Mouse (Mus musculus): ENCODE data around the gene Sfswap. TPM values are rescaled to one million over a fixed set of nuclear protein-coding genes. Genes with fewer than 3 reads are reported as not detected.

The Sfswap gene
- polyA plus RNA-seq (2014; fragmentation: Illumina TruSeq; extraction: RNeasy Lipid Tissue Mini Kit (QIAGEN cat#74804); ENCODE audit: low read depth, low replicate concordance) = 27.9 TPM

DNA sequence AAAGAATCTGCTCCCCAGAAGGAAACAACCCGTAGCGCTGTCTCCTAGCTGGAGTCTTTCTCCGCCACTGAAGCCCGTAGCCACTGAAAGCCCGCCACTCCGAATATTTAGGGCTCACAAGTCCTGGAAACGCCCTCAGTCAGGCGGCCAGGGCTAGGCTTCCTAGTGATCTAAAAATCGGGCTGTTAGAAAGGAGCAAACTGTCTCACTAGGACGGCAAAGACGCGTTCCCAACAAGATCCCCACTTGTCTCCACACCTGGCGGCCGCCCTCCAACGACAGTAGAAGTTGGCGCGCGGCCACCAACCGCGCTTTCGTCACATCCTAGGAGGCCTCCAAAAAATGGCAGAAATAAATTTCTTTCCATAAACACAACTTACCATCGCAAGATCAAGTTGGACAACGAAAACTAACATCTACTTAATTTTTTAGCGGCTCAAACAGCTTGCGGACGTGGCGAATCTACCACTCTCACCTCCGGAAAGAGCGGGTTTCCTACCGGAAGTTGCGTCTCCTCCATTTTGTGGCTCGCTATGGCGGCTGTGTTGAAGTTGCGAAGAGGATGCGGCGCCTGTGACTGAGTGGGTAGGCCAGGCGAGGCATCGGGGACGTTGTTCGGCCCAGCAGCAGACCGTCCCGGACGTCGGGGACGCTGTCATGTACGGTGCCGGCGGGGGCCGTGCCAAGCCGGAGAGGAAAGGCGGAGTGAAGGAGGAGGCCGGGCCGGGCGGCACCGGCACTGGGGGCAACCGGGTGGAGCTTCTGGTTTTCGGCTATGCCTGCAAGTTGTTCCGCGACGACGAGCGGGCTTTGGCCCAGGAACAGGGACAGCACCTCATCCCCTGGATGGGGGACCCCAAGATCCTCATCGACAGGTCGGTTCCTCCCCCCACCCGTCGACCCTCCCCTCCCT lies at the start of gene Sfswap:
Sfswap (plus strand) TSS at position 500 of the 913 bp plus-strand sequence.

DNA sequence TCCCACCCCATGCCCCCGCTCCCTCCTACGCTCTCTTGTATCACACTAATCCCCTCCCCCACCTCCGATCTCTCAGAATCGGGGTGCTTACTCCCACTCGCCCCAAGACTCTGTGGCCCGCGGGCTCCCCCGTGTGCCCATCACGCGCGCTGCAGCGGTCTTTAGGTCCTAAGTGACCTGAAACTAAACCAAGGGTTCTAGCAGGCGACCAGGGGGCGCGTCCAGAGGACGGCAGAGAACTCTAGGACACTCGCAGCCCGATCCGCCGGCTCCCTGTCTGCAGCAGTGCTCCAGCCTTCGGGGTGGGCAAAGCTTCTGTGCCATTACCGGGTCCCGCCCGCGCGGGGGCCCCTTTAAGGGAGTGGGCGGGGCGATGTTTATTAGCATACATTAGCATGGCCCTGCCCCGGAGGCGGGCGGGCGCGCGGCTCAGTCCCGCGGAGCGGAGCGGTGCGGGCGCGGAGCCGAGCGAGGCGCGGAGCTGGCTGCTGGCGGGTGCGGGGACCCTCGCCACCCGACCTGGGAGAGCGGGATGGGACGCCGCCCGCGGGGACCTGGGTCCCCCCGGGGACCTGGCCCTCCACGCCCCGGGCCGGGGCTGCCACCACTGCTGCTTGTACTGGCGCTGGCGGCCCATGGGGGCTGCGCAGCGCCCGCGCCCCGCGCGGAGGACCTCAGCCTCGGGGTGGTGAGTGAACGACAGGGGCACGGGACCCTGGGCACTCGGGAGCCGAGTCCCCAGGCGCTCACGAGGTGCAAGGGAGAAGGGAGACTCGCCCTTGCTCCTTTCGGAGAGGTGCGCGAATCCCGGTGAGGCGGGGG lies 83.0 kb downstream of the Sfswap start, which contains the start of gene Mmp17:
Mmp17 (plus strand) TSS at position 409 of the 822 bp plus-strand sequence.

Other genes starting within 250 kb of the Sfswap start
- gene Mmp17, start 82.9 kb downstream of the Sfswap start, polyA plus RNA-seq (2014; fragmentation: Illumina TruSeq; extraction: RNeasy Lipid Tissue Mini Kit (QIAGEN cat#74804); ENCODE audit: low read depth, low replicate concordance) = 0.08 TPM
- gene Zfp11, start 168.9 kb downstream of the Sfswap start, polyA plus RNA-seq (2014; fragmentation: Illumina TruSeq; extraction: RNeasy Lipid Tissue Mini Kit (QIAGEN cat#74804); ENCODE audit: low read depth, low replicate concordance) = 4.4 TPM
- gene Sept14, start 207.3 kb downstream of the Sfswap start, polyA plus RNA-seq (2014; fragmentation: Illumina TruSeq; extraction: RNeasy Lipid Tissue Mini Kit (QIAGEN cat#74804); ENCODE audit: low read depth, low replicate concordance) = not detected
- 68.5 TPM for gene Mrps17, start 214.3 kb downstream of the Sfswap start, polyA plus RNA-seq (2014; fragmentation: Illumina TruSeq; extraction: RNeasy Lipid Tissue Mini Kit (QIAGEN cat#74804); ENCODE audit: low read depth, low replicate concordance)
- gene Nipsnap2, start 223.8 kb downstream of the Sfswap start, polyA plus RNA-seq (2014; fragmentation: Illumina TruSeq; extraction: RNeasy Lipid Tissue Mini Kit (QIAGEN cat#74804); ENCODE audit: low read depth, low replicate concordance) = 79.5 TPM